Mouse (Mus musculus) heart, adult 18-20 months (tissue): Measurements from ENCODE around the gene Tpi1. TPM values are rescaled to one million over a fixed set of nuclear protein-coding genes. Genes with fewer than 3 reads are reported as not detected.
A peak's percentile ranks its signal among the peaks of the same experiment; 100 is the strongest.
"Not testable (repeated sequence)": the region's sequence is repeated elsewhere in the genome, so short reads cannot be mapped to it uniquely, and the experiment has no call there.

Source experiments
- DNase-seq, 2 experiments: peaks; one replicate each; pipeline ENCODE4 v3.0.0; 2021 to 2022; ENCODE audit warnings: mixed read lengths in 1 of 2
- total RNA-seq, 2 experiments: library from RNA; stranded (reverse); gene quantifications; 2 replicates each; pipeline ENCODE4 v1.2.3; 2021

Gene Tpi1
- total RNA-seq, 2 experiments from 2014 or later = 897 to 1,017 TPM

DNA sequence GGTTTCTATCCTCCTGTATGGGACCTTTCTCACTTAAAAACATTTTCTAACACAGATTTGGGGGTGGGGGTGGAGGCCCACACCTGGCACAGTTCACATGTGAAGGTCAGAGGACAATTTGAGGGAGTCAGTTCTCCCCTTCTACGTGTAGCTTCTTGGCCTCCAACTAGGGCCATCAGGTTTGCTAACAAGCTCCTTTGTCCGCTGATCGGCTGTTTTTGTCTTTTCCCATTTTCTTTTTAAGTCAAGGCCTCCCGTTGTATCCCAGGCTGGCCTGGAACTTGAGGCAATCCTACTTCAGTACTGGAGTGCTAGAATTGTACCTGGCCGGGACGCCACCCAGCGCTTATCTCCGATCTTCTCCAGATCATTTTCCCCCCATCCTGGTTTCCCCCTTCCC lies 17.6 kb upstream of the Tpi1 start:
- no peak for DNase-seq

DNA sequence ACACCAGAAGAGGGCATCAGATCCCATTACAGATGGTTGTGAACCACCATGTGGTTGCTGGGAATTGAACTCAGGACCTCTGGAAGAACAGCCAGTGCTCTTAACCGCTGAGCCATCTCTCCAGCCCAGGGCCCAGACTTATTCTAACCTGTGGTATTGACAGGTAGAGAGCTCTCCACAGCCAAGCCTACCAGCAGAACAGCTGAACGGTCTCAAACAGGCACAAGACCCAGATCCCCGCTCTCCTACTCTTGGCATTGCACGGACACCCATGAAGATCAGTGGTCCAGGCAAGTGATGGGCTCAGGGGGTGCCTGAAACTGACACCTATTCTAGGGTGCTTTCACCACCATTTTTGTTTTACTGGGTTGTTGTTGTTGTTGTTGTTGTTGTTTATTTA lies 17.1 kb upstream of the Tpi1 start:
- not testable (repeated sequence) for DNase-seq

DNA sequence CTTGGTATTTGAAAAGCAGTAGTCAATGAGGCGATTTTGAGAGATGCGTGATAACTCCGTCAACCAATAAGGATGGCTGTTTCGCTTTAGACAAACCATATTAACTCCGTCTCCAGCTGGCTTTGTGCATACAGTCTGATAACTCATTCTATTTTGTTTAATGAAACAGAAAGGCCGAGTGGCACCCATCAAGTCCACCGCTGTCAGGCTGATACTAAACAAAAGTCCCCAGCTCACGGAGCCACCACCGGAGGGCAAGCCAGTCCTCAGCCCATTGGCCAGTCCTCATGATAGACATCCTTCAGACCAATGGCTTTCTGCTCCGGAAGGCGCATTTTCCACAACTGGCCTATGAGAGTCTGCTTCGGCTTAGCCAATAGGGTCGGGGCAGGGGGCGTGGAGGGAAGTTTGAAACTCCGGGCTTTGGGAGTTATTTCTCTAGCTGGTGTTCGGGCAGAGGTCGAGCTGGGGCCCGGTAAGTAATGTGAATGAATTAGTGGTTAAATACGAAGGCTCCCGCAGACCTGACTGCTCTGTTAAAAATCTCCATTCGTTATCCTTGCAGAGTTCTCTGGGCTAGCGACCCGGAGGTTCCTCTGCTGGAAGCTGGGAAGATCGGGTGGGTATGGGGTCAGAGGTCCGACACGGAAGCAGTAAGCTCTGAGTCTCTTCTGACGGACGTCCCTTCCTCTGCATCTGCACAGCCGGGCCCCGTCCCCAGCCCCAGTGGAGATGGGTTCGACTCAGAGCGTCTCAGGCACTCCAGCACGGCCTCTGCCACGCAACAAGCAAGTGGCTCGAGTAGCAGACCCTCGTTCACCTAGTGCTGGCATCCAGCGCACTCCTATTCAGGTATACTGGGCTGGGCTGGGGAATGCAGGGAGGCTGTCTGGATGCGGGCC lies 16.0 kb upstream of the Tpi1 start:
- DNase-seq = peak; percentile 97 to 98

DNA sequence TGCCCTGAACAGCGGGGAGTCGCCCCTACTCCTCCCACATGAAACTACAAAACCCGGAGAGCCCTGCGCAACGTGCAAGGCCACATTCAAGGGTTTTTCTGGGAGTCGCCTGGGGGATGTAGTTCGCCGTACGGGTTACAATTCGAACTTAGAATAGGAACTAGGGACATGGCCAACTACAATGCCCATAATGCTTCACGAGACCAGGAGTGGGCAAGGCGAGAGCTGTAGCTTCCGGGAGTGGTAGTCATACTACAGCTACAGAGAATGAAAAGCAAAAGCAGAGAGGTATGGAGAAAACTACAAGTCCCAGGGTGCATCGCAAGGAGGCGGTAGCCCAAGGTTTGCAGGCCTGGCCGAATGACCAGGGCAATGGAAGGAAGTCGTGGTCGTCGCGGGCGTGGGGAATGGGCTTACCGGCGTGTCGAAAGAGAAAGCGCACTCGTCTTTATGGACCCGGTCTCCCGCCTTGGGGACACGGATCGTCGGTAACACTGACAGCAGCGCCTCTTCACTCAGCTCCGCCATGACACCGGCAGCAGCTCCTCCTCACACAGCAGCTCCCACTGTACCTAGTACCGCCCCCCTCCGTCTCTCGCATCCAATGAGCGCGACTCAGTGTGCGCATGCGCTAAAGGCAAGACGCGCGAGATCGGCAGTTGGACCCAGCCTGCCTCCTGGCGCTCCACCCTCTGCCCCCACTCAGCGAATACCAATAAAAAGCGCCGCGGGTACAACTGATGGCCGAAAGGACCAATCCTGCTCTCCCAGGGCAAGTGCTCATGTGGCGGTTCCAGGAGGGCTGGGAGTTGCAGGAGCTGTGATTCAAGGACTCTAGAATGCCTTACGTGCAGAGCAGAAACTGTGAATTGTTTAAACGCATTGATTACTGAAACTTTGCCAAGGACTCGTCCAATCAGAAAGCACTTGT lies 15.0 kb upstream of the Tpi1 start, which contains the start of the genes Usp5 and Cdca3:
Gene Usp5, minus strand, starts transcription at position 617 of the 931 bp plus-strand sequence.
Gene Cdca3, plus strand, starts transcription at position 680 of the 931 bp plus-strand sequence.
- peak; percentile 98 to 100 for DNase-seq

DNA sequence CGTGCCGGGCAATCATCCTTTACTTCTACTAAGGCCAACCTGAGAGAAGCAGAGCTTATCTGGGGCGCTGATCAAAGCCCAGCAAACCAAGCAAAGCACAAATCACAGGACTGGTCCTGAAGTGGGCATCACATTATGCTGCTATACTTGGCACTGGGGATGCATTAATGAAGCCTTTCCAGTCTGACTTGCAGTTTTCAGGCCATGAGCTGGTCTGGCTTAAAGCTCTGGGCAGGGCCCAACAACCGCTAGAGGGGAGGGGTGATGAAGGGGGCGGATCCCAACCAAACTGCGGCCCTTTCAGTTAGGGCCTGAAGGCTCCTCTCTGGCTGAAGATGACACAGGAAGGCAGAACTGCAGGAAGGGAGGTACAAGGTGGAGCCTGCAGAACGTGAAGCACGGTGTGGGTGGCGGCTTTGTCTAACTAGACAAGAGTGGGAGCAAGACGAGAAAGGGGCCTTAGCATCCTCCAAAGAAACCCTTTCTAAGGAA lies 14.1 kb upstream of the Tpi1 start:
- DNase-seq = no peak

DNA sequence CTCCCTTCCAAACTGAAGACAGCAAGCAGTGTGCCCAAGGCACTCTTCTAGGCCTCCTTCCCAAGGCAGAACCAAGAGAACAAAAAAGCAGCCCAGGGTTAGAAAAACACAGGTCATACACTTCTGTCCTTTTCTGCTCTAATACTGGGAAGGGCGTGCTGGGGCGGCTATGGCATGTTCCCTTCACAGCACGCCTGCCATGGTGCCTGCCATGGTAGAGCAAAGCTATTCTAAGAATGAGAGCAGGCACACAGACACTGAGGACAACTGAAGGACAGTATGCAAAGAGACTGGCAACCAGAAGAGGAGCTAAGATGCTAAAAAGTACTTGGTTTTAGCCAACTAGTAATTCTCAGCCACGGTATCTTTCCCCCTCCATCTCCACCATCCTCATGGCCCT lies 8.0 kb upstream of the Tpi1 start:
- no peak for DNase-seq

DNA sequence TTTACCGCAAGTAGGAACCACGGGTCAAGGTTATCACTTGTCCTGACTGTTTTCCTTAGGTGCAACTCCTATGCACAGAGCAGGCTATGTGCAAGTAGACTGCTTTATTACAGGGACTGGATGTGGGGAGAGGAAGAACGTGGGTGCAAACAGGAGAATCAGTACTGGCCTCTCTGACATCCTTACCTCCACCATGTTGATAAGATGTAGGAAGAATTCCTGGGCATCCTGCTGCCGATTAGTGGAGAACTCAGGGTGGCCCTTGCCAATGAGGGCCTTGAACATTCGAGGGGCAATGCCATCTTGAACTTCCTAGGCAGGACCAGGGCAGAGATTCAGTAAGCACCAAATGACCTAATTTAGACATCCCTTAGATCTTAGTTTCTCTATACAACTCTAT lies 6.8 kb upstream of the Tpi1 start:
- no peak for DNase-seq

DNA sequence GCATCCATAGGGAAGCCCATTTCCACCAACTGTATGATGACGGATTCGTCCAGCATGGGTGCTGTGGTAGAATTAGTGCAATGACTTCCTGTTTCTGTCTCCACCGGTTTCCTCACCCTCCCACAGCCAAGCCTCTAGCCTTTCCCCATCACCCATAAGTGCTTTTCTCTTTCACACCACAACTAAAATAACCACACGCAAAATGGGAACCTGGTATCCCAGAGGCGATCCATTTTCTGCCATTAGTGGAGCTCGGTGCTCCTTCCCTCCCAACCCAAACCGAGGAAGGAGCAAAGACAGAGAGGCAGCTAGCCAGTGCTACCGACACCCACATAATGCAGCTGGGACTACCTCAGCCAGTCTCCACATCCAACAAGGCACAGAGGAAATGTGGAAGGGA lies 3.9 kb upstream of the Tpi1 start:
- DNase-seq = no peak

DNA sequence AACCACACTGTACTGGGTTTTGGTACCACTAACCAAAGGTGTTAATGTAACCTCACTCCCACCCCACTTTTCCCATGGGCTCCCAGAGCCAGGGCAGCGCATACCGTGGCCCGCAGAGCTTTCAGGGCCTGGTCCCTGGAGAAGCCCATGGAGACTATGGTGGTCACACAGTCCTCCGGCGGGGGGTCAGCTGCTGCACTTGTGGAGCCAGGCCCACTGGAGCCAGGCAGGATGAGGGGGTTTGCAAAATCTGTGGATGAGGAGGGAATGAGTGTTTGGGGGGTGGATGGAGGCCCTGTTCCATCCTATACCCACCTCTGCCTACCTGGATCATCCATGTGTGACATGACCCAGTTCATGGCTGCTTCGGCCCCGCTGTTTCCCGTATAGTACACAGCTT lies 3.5 kb upstream of the Tpi1 start:
- DNase-seq = no peak

DNA sequence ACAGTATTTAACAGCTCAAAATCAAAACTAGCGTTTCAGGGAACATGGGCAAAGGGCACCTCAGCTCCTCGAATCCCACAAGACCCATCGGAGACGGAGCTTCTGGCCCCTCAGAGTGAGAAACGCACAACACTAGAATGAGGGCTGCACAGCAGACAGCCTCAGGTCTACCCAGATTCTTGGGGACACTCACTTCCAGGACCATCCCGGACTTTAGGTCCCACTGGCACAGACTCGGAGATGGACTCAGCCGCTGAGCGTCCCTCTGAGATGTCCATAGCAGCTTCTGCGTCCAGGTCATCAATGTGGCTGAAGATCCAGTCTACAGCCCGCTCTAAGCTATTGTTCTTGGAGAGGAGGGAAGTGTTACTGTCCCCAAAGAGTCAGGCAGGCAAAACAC lies 3.0 kb upstream of the Tpi1 start:
- no peak for DNase-seq

DNA sequence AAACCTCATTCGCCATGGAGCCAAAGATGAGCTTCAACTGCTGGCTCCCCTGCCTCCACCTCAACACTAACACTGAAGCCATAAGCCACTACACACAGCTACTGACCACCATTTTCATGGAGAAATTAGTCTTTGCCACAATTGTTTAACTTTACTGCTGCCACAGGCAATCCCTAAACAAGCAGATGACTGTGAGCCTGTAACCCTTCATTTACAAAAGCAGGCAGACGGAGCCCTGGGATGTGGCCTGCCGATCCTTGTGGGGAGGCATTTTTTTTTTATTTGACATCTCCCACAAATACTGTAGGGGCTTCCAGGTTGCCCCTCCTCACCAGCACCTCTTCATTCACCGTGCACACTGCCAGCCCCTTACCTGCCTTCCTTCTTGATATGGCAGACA lies 2.5 kb upstream of the Tpi1 start:
- no peak for DNase-seq

DNA sequence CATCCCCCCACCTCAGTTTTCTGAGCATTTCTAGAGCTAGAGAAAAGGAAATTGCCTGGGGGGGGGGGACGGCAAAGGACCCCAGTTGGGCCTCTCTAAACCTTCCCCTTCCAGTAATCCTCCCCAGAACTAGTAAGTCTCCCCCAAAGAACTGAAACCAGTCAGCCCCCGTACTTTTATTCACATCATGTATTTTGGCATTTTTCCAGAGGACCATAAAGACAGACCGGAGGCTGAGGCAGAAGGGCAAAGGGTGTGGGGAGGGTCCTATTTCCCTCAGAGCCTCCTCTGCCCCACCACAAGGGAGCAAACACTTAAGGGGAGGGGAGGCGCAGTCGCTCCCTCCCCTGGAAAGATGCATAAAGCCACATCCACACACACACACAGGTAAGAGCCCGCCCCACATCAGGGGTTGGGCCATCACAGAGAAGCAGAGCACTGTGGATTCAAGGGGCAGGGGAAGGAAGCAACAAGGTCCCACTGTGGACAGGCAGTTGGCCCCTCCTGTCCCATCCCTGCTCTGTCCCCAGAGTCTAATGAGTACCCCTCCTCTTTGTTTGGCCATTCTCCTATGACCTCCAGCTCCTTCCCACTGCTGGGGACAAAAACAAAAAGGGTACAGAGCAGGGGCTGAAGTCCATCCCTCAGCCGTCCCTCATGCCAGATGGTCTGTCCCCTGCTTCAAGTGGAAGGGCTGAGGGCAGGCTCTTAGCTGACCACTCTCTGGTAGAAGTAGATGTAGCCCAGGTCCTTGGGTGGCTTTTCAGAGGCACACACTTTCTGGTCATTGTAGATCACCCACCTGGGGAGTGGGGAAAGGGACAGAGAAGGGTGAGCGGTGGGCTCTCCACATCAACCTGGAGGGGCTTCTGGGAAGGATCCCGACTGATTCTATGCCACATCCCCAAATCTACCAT lies 1.0 kb upstream of the Tpi1 start:
- no peak for DNase-seq

DNA sequence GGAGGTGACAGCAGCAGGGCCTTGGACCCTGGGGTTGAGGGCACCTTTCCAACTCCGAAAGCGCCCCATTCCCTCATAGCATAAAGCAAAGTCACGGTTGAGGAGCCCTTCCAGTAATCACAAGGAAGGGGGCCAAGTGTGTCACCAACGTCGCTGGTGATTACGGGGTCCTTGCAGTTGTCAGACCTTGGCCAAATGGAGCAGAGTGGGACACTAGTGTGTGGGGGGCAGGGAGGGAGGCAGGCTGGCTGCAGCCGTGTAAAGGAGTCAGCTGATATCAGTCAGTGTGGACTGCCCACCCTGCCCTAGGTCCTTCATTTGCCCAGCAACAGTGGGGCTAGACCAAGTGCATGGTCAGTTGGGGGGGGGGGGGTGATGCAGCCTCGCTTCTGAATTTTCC lies 352 bp upstream of the Tpi1 start:
- no peak for DNase-seq

DNA sequence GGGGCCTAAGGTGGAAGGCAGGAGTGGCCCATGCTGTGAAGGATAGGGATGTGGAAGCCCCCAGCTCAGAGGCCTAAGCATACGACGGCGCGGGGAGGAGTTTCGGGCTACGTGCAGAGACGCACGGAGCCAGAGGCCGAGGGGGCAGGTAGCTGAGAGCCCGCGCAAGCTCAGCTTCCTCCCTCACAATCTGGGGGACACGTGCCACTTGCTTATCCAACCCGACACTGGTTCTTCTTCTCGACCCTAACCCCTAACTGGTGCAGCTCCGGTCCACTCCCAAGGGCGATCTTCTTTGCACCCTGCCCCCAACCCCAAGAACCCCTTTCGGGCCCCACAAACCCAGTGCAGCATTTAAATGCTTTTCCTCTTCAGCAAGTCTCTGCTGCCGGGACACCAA lies 600 bp downstream of the Tpi1 start:
- DNase-seq = peak; percentile 67 to 75

DNA sequence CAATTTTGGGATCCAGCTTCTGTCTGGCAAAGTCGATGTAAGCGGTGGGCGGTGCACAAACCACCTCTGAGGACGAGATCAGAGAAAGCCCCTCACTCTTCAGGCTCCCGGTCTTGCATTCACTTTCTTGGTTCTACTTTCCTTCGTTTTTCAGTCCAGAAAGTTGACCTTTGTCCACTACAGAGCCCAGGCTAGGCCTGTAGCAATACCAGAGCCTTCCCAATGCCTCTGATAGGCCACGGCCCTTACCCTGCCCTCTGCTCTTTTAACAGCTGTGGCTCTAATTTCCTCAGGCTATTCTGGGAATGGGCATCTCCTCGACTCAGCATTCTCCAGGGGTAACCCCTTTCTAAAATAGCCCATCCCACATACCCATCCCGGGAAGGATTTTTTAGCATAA lies 1.2 kb downstream of the Tpi1 start:
- no peak for DNase-seq

DNA sequence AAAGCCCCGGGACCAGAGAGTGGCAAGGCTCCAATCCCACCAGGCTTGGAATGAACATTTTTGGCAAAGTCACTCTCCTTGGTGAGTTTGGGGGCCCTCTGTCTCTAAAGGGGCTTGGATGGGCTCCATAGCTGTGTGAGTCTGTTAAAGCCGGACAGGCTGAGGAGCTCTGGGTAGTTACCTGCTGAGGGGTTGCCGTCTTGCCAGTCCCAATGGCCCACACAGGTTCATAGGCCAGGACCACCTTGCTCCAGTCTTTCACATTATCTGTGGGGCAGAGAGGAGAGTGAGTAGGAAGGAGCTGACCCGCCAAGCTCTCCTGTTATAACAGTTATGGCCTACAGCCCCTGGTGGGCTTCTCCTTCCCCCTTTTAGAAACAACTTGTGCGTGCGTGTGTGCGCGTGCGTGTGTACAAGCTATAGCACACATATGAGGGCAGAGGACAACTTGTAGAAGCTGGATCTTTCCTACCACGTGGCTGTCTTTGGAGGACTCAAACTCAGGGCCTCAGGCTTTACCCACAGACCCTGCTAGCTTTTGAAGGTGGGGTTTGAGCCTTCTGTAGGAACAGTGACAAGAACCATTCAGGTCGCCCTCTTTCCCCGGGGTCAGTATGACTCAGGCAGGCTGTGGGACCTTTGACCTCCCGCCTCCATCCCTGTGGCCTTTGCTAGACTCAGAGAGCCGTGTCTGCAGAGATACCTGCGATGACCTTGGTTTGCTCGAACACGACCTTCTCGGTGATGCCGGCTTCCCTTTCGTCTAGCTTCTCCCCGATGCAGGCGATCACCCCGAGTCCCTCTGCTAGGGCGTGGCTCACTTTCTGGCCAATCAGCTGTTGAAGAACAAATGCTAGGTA lies 2.2 kb downstream of the Tpi1 start:
- peak in 1 of 2 experiments; percentile 4 for DNase-seq

DNA sequence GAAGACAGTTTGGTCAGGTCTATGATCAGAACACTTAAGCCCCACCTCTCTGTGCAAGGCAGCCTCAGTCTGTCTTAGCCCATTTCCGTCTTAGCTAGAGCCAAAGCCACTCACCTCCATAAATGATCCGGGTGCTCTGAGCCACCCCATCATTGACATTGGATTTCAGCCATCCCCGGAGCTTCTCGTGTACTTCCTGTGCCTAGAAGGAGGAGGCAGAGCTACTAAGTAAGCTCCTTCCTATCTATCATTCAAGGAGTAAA lies 2.8 kb downstream of the Tpi1 start:
- DNase-seq = peak in 1 of 2 experiments; percentile 7

DNA sequence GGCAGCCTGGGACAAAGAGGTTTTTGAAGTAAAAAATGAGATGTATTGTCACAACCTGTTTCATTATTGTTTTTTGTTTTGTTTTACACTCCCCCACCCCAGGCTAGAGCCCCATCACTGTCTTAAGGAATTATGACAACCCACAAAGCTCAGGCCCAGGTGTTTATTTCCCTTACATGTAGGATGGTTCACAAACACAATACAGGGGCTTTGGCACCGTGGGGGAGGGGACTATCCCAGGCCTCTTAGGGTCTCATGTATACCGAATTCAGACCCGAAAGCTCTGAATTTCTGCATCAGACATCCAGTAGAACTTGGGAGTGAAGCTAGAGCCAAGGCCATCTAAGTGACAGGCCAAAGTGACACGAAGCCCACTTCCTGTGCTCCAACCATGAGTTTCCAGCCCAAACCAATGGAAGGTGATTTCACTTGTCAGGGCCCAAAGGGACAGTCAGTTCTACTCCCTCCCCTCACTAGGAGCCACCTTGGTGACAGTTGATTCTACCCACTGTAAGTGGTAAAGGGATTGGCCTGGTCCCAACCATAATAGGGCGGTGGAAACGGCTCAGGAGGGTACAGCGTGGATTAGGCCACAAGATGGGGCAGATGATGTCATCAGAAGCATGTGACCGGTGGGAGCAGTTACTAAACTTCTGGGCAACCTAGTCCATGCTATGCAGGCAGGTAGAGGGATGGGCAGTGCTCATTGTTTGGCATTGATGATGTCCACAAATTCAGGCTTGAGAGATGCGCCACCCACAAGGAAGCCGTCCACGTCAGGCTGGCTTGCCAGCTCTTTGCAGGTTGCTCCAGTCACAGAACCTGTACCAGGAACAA lies 3.3 kb downstream of the Tpi1 start:
- peak in 1 of 2 experiments; percentile 10 for DNase-seq

DNA sequence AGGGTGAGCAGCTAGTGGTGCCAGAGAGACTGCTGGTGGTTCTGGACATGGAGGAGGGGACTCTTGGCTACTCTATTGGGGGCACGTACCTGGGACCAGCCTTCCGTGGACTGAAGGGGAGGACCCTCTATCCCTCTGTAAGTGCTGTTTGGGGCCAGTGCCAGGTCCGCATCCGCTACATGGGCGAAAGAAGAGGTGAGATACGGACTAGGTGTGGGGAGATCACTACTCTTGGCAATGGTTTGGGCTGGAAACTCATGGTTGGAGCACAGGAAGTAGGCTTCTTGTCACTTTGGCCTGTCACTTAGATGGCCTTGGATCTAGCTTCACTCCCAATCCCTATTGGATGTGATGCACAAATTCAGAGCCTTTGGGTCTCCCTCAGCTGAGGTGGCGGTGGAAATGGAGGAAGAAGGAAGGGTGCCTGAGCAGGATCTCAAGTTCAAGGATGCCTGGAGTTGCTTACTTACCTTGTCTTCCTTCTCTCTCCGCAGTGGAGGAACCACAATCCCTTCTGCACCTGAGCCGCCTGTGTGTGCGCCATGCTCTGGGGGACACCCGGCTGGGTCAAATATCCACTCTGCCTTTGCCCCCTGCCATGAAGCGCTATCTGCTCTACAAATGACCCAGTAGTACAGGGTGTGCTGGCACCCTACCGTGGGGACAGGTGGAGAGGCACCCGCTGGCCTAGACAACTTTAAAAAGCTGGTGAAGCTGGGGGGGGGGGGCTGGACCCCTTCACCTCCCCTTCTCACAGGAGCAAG lies 4.1 kb downstream of the Tpi1 start:
- no peak for DNase-seq
